Mouse (Mus musculus) spleen, embryonic (tissue): Measurements from ENCODE around the gene Dync1li1.
"Not testable (repeated sequence)": the region's sequence is repeated elsewhere in the genome, so short reads cannot be mapped to it uniquely, and the experiment has no call there.

Experiments used
- CTCF ChIA-PET: fragments of 350-600 bp; sonication (Branson Sonifier 250); formaldehyde crosslinking; loops from one replicate; lab custom pipeline; 2022; lab: Charles Lee

The Dync1li1 gene

DNA sequence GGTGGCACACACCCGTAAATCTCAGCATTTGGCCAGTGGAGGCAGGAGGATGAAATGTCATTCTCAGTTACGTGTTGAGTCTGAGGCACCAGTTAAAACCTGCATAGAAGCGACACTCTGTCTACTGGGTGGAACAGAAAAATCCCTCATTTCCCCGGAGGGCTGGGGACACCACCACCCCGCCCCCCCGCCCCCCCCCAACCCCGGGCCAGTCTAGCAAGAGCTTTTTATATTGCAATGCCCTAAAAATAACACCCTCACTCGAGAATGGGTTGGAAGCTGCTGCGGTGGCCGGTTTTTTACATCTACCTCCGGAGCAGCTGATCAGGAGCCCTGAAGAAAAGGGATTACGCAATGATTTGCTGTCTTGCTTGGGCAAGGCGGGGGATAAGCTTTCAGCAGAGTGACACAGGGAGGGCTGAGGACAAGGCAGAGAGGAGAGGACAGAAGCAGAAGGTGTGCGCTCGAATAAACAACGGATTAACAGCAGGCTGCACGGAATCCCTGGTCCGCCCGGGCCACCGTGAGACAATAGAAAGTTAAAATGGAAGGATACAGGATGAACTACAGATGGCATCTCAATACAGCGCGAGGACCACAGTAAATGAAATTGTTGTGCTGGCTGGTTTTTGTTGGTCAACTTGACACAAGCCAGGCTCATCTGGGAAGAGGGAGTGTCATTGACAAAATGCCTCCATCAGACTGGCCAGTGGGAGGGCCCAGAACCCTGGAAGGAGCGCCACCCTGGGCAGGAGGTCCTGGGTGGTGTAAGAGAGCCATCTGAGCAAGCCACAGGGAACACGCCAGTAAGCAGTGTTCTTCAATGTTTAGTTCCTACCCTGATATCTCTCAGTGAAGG, 15.7 kb upstream of the Dync1li1 start:
- CTCF ChIA-PET, result no interaction called here

DNA sequence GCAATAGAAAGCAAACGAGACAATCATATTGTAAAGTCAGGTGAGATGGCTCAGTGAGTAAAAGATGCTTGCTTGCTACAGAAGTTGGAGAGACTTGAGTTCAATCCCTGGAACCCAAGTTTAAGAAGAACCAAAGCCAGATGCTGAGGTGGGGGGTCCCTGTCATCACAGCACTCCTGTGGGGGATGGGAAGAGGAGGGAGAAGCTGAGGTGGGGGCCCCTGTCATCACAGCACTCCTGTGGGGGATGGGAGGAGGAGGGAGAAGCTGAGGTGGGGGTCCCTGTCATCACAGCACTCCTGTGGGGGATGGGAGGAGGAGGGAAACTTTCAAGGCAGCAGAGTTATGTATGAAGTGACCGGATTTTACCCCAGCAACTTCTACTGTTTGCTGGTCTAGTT, 15.0 kb upstream of the Dync1li1 start:
- CTCF ChIA-PET, result no interaction called here

DNA sequence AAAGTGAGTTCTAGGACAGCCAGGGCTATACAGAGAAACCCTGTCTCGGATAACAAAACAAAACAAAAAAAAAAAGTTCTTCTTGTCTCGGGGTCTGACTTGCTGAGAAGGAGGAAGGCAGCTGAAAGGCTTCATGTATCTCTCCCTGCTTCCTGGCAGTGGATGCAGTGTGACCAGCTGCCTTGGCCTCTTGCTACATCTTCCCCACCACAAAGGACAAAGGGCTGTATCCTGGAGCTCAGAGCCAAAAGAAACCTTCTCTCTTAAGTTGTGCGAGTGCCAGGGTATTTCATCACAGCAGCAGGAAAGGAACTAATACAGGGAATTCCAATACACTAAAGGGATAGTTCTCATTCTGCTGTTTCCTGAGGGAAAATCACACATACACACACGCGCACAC, 10.0 kb upstream of the Dync1li1 start:
- CTCF ChIA-PET, result no interaction called here

DNA sequence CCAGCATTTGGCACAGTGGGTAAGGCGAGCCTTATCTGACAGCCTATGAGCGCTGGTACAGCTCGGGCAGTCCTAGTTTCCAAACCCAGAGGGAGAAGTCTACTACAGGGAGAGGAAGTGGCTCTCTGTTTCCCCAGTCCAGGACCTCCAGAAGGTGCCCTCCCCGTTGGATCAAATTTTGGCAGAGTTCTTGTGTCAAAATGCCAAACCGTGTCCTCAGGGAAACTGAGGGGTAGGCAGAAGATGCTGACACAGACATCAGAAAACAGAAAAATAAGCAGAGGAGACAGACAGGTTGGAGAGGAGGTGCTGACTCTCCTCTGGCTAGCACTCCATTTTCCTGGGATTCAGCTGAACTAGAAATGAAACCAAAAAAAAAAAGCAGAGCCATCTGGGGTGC, 8.6 kb upstream of the Dync1li1 start:
- CTCF ChIA-PET, result interaction anchor here (0.6 kb wide), 1 partner anchor 283 kb away, joined by 4 read pairs; no protein-coding TSS in a partner anchor

DNA sequence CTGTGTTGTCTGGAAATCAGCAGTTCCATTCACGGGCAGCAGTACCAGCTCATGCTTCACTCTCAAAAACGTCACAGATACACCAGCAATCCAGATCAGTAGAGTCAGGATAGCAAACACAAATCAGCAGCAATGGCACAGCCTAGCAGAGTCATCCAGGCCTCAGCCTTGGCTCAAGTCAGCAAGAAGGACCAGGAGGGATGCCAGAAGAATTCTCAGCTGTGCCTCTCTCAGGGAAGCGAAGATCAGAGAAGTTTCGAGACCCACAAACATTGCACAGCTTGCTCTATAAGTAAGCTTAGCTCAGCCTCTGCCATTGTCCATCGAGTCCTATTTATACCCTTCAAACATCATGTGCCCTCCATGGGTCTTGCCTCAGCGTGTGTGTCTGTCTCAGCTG, 8.1 kb upstream of the Dync1li1 start:
- CTCF ChIA-PET, result interaction anchor here (0.6 kb wide), 1 partner anchor 283 kb away, joined by 4 read pairs; no protein-coding TSS in a partner anchor

DNA sequence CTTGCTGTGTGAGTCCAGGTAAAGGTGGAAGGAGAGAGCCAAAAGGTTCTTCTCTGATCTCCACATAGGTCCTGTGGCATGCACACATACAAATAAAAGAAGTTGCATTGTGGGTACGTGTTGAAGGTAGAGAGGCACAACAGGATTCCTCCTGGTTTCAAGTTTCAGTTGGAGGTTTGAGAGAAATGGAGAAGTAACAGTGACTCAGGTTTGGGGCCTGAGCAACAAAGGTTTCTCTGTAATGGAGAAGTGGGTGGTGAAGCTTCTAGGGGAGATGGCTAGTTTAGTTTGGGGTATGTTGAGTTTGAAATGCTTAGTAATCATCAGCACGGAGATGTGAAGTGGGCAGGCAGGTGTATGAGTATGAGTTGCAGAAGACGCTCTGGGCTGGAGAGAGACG, 6.4 kb upstream of the Dync1li1 start:
- CTCF ChIA-PET, result no interaction called here

DNA sequence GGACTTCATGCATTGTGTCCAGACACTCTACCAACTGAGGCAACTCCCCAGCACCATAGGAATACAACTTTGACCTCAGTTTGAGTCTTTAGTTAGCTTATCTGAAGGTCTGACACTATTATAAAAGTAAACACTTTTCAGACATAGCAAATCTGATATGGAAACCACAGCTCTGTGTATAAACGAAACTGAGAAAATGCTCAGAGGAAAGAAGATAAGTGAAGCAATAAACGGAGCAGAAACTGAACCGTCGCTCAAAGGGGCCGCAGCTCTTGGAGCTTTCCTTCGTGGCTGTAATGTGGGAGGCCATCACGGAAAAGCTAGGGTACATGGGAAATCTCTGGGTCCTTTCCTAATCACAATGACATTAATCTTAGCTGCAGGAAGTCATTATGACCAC, 2.3 kb upstream of the Dync1li1 start:
- CTCF ChIA-PET, result interaction anchor here (0.6 kb wide), 1 partner anchor 32 kb away, joined by 8 read pairs; no protein-coding TSS in a partner anchor

DNA sequence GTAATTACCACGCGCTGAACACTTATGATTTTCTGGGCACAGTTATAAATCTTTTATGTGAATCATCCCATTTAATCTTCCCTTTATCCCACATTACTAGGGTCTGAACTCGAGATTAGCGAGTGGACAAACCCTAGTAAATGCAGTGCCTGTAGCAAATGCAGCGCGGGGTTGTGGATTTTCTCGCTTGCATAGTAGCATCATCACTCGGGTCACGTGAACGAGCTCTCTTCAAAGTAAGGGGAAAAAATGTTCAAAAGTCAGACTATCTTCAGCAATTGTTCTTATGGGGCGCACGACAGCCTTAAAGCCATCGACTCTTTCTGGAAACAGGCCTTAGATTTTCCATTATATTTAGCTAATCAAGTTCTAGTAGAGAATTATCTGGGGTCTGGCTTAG, 951 bp upstream of the Dync1li1 start:
- CTCF ChIA-PET, result no interaction called here

DNA sequence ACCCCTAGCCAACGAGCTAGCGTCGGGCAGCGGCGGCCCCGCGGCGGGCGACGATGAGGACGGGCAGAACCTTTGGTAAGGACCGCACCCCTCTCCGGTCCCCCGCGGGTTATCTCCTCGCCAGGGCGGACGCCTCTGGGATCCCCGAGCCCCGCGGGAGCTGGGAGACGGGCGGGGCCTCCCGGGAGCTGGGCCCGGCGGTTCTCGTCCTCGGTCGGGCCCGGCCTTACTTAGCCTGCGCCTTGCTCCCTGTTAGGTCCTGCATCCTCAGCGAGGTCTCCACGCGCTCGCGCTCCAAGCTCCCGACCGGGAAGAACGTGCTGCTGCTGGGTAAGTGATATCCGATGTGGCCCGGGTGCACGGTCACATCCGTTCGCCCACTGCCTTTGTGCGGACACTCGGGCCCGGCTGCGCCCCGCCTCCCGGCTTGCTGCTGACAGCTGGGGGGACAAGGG, 390 bp downstream of the Dync1li1 start:
- CTCF ChIA-PET, result interaction anchor here (0.6 kb wide), 1 partner anchor 219 kb away, joined by 12 read pairs; no protein-coding TSS in a partner anchor

DNA sequence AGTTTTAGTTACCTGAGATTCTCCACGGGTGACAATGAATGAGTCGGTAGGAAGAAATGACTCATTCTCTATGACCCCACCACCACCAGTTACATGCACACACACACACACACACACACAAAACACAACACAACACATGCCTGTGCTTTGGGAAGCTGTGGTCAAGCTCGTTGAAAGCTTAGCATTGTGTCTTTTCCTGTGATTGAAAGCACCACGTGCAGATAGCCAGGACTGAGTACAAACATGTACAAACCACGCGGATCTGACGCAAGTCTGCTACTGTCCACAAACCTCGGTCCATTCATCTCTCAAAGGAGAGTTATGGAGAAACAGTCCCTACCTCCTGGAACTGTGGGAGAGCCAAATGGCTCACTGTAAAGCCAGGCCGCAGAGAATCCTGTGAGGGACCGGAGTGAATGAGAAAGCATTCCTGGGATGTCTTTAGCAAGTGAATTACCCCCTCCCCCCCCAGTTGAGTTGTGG, 1.6 kb downstream of the Dync1li1 start:
- CTCF ChIA-PET, result no interaction called here

DNA sequence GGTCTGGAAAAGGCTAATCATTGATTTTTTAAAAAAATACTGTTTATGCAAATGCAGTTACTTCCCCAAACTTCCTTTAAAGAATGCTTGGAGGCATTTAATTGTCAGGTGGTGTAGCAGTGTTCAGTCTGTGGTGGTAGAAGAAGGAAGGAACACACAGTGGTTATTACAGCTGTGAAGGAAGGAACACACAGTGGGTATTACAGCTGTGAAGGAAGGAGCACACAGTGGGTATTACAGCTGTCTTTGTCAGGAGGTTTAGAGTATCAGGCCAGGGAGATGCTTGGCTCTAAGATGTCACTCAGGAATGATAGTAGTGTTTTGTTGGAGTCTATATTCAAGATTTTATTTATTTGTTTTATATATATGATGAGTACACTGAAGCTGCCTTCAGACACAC, 2.5 kb downstream of the Dync1li1 start:
- CTCF ChIA-PET, result no interaction called here

DNA sequence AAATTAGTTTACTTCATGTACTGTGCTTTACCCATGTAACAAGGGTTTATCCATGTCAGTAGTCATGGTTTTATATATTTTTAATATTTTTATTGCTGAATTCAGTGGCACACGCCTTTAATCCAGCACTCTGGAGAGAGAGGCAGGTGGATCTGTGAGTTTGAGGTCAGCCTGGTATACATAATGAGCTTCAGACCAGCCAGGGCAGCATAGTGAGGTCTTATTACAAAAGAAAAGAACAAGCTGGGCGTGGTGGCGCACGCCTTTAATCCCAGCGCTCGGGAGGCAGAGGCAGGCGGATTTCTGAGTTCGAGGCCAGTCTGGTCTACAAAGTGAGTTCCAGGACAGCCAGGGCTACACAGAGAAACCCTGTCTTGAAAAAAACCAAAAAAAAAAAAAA, 7.1 kb downstream of the Dync1li1 start:
- CTCF ChIA-PET, result not testable (repeated sequence)

DNA sequence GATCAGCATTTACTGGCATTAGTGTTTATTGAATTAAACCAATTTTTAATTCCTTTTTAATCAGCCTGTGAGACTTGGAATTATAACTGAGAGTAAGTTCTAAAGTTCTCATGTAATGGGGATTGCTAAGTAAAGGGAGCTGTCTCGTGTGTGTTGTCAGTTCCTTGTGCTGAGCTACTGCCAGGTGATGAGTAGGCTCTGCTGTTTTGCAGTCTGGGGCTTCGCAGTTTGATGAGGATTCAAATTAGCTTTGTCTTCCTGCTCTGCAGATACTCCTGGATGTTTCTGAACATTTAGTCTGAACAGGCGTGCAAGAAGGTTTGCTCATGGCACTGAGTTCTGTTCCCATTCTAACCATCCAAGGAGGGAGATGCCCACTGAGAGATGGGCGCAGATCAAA, 8.5 kb downstream of the Dync1li1 start:
- CTCF ChIA-PET, result no interaction called here

DNA sequence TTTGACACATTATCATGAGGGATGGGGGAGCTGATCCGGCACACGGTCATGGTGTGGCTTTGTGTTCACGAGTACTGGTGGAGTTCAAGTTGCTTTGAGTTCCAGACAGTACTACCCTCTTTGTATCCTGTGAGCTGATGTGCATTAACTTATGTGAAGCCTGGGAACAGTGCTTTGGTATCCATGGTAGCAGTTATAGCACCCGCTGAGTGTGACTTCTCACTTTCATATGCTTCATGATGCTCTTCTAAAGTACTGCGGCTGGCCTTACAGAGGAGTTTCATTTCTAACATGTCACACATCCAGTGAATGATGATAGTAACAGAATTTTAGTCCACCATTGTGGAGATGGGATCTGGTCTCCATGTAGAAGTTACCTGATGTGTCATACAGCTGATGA, 9.3 kb downstream of the Dync1li1 start:
- CTCF ChIA-PET, result no interaction called here

DNA sequence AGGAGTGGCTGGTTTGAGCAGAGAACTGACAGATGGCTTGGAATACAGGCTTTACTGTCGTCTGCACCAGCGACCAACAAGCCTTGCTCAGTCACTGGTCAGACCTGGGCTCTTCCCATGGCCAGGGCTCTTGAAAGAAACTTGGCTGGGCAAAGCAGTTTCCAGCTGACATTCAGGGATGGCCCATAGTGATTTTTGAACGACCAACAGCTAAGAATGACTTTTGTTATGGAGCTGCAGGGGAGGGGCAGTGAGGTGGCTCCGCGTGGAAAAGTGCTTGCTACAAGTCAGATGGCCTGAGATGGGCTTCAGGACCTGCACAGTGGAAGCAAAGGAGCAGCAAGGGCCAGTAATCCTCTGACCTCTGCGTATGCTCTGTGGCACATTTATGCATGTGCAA, 10.7 kb downstream of the Dync1li1 start:
- CTCF ChIA-PET, result no interaction called here

DNA sequence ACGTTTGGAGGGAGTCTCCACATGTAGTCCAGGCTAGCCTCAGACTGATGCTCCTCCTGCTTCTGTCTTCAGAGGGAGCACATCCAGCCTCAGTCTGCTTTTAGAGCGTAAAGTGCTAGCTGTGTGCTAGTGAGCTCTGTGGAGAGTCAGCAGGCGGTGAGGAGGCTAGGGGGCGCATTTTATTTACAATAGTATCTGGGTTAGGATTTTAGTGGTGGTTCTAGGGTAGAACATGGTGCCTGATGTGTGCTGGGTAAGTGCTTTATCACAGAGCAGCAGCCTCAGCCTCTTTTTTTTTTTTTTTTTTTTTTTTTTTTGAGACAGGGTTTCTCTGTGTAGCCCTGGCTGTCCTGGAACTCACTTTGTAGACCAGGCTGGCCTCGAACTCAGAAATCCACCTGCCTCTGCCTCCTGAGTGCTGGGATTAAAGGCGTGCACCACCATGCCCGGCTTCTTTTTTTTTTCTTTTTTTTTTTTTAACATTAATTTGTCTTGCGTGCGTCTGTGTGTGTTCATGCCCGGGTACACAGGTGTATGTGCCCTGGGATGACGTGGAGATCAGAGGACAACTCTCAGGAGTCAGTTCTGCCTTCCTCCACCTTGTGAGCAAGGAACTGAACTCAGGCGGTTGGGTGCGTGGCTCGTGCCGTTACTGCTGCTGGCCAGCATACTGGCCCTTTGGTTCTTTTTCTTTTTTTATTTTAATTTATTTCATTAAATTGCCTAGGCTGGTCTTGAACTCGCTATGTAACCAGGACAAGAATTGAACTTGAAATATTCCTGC, 11.5 kb downstream of the Dync1li1 start:
- CTCF ChIA-PET, result no interaction called here

DNA sequence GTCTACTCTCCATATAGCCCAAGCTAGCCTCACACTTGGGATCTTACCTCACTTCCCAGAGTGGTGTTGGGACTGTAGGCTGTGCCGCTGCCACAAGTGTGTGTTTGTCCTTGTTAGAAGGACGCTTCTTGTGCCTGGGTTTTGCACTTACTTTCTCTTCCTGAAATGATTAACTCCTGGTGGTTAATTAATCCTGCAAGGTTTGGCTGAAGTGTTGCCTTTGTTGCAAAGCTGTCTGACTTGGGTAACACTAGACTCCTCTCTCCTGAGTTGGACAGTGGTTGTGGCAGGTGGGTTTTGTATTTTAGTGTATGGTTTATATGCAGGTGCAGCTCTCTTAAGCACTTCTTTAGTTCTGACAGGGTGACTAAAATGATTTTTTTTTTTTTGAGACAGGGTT, 12.4 kb downstream of the Dync1li1 start:
- CTCF ChIA-PET, result no interaction called here

DNA sequence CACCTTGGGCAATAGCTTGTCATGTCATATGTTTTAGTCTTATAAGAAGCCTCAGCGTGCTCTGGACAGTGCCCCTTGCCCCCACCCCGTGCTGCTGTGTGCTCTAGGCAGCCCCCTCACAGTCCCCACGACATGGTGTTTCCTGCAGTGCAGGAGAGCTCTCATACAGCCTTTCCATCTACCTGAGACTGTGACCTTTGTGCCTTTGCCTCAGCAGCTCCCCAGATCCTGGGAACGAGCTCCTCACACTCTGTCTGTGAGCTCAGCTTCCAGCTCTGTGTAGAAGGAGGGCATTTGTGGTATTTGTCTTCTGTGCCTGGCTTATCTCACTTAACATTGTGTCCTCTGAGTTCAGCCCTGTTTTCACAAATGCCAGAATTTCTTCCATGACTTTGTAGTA, 13.3 kb downstream of the Dync1li1 start:
- CTCF ChIA-PET, result interaction anchor here (0.6 kb wide), 1 partner anchor 746 kb away, joined by 3 read pairs; no protein-coding TSS in a partner anchor

DNA sequence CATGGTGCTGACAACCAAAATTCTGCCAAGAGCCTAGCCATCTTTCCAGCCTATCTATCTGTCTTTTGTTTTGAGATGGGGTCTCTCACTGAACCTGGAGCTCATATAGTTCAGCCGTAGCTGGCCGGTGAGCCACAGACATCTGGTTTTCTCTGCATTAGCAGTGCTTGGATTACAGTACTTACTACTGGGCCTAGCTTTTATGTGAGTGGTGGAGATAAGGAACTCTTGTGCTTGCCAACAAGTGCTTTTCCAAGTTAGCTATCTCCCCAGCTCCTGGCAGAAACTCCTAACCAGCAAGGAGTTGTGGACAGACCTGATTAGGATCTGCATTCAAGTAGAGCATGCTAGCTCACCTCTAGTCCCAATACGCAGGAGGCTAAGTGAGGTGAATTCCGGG, 19.2 kb downstream of the Dync1li1 start:
- CTCF ChIA-PET, result no interaction called here

DNA sequence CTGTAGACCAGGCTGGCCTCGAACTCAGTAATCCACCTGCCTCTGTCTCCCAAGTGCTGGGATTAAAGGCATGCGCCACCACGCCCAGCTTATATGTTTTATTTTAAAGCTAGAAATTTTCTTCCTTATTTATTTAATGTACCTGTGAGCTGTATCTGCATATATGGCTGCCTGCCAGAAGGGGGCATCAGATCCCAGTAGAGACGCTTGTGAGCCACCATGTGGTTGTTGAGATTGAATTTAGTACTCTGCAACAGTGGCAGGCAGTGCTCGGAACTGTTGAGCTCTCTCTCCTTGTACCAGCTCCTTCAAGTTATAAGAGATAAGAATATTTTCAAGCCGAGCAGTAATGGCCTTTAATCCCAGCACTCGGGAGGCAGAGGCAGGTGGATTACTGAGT, 21.8 kb downstream of the Dync1li1 start:
- CTCF ChIA-PET, result interaction anchor here (0.6 to 0.7 kb wide), 2 partner anchors 551 to 1002 kb away, joined by 5 to 17 read pairs; no protein-coding TSS in a partner anchor

DNA sequence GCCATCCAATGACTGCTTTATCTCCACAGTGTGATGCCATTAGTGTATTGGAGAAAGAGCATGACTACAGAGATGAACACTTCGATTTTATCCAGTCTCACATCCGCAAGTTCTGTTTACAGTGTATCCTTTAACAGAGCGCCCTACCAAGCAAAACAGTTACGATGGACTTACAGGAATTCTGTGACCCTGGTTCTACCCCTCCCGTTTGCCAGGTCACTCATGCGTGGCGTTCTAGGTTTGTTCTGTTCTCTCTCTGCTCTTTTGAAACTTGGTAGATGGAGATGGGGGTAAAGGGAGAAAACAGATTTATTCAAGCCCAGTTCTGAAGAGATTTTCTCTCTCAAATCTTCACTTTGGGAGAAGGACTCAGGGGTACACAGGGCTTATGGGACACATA, 24.9 kb downstream of the Dync1li1 start:
- CTCF ChIA-PET, result no interaction called here

DNA sequence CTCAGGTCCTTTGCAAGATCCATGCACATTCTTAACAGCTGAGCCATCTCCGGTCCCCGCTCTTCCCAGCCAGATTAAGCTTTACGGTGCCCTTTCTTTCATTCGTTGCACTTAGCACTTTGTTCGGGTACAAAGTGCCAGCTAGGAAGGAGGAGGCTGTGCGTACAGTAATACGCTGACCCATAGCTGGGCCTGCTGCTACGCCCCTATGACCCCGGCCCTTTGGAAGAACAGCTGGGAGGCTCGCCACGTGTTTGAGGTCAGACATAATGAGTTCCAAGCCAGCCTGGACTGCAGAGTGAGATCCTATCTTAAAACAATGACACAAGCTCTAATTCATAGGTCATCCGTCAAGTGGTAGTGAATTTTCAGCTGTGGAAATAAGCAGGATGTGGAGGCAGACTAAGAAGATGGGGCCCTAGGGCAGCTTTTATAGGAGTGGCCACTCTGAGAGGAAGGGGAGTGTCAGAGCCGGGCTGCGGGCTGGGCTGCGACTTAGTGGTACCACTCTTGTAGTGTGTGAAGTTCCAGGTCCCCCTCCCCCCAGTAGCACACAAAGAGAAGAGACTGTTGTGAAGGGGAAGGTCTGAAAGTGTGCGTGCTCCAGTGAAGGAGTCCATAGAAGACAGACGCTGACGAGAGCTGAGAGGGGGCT, 28.2 kb downstream of the Dync1li1 start:
- CTCF ChIA-PET, result interaction anchor here (1.2 kb wide), 1 partner anchor 10 kb away, joined by 3 read pairs; no protein-coding TSS in a partner anchor
